Mouse (Mus musculus) heart, embryonic 15.5 days (tissue): ENCODE results near the gene Lsm11. TPM values are rescaled to one million over a fixed set of nuclear protein-coding genes. Genes with fewer than 3 reads are reported as not detected.
"Not testable (repeated sequence)": the region's sequence is repeated elsewhere in the genome, so short reads cannot be mapped to it uniquely, and the experiment has no call there.

Source experiments
- ATAC-seq: fragments of 200-750 bp; cut with Nextera tagmentation; replicated peaks from 2 replicates; pipeline ENCODE4 v1.8.0; 2017; ENCODE audit warnings: low read depth, moderate TSS enrichment; ENCODE audit not compliant: insufficient number of reproducible peaks, insufficient read depth, low FRiP score
- H3K27ac ChIP-seq: fragments of 300-500 bp; sonication (generic); 2 replicates; pipeline ENCODE4 v1.5.1; 2015; ENCODE audit warnings: mild to moderate bottlenecking, inconsistent platforms
- H3K27me3 ChIP-seq: fragments of 300-500 bp; sonication (generic); 2 replicates; pipeline ENCODE4 v1.6.1; 2015; ENCODE audit warnings: inconsistent platforms
- H3K36me3 ChIP-seq: fragments of 300-500 bp; sonication (generic); 2 replicates; pipeline ENCODE4 v1.6.1; 2015; ENCODE audit warnings: mild to moderate bottlenecking, inconsistent platforms
- H3K4me1 ChIP-seq: fragments of 300-500 bp; sonication (generic); replicated peaks from 2 replicates; pipeline ENCODE4 v1.6.1; 2015; ENCODE audit warnings: inconsistent platforms
- H3K4me2 ChIP-seq: fragments of 300-500 bp; sonication (generic); 2 replicates; pipeline ENCODE4 v1.6.1; 2015; ENCODE audit warnings: inconsistent platforms, mild to moderate bottlenecking, moderate library complexity
- H3K4me3 ChIP-seq: fragments of 300-500 bp; sonication (generic); 2 replicates; pipeline ENCODE4 v1.5.1; 2015; ENCODE audit warnings: mild to moderate bottlenecking, inconsistent platforms
- H3K9ac ChIP-seq: fragments of 300-500 bp; sonication (generic); 2 replicates; pipeline ENCODE4 v1.6.1; 2015; ENCODE audit warnings: mild to moderate bottlenecking, inconsistent platforms
- H3K9me3 ChIP-seq: fragments of 300-500 bp; sonication (generic); replicated peaks from 2 replicates; pipeline ENCODE4 v1.6.1; 2016; ENCODE audit warnings: inconsistent platforms
- WGBS: fragments of 180-500 bp; shearing (Covaris S2); methylation state at CpG from one replicate; pipeline ENCODE4 v1.1.7; 2015; ENCODE audit warnings: mixed read lengths; 5-methylcytosine and 5-hydroxymethylcytosine counted together
- polyA plus RNA-seq: library from polyadenylated mRNA; unstranded; fragments of >200 nt; fragmentation: Nextera tagmentation; extraction: Ambion mirVana; gene quantifications from 2 replicates; pipeline ENCODE4 v1.2.1, GENCODE M21; 2015

Lsm11 gene
- polyA plus RNA-seq, 1 experiment from 2014 or later = 5.4 TPM

GRCm38 (mm10) chr11:45881683-45882068 is 63.1 kb downstream of the Lsm11 start:
- ATAC-seq = no peak; the same call in 1 of the 2 replicates
- peak overlapping the region; percentile 36; the same call in 1 of the 2 replicates for H3K9ac ChIP-seq
- 23% methylated on average over 5 of the region's 5 CpGs for WGBS
- no peaks in the 10 kb centered on the region for H3K27me3 ChIP-seq
- H3K4me2 ChIP-seq = no peak overlapping the region
- H3K4me3 ChIP-seq = no peak overlapping the region
- peak overlapping the region; percentile 70 for H3K27ac ChIP-seq
- H3K9me3 ChIP-seq = no peaks in the 10 kb centered on the region
- peaks cover 46% of the 10 kb centered on the region for H3K4me1 ChIP-seq
- H3K36me3 ChIP-seq = peaks cover 8% of the 10 kb centered on the region; the same call in 1 of the 2 replicates

DNA sequence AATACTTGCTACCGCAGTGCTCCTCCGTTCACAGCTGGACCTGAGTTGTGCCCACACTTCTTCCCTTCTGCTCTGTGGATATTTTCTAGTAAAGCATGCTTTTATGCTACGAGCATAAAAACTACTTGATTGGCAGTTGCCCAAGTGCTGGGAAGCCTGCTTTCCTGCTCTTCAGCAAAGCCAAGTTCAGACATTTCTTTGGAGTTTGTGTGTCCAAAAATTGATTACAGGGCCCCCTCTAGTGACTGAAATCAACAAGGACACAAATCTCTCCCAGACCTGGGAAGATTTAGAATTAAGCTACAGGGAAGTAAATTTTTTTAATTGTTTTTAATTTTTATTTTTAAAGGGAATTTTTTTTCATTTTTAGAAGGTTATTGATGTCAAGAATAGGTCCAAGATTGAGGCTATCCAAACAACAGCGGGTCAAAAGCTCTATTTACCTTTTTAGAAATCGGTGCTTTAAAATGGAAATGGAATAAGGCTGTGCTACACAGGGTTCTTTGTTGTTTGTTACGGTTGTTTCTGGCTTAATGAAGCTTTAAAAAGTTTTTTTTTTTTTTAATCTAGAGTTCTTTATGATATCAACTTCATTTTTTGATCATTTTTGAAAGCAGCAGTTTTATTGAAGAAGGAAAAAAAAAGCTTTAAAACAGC is 63.6 kb downstream of the Lsm11 start:
- Histone ChIP-seq H3K27me3 (no peaks in the 10 kb centered on the region), H3K27ac (peak overlapping the region; percentile 70), H3K4me1 (peaks cover 46% of the 10 kb centered on the region), H3K4me3 (no peak overlapping the region), H3K9me3 (no peaks in the 10 kb centered on the region), H3K4me2 (no peak overlapping the region), H3K9ac (no peak overlapping the region), H3K36me3 (peaks cover 6% of the 10 kb centered on the region; the same call in 1 of the 2 replicates)
- WGBS = 49% methylated on average over 6 of the region's 6 CpGs
- ATAC-seq = no peak

DNA sequence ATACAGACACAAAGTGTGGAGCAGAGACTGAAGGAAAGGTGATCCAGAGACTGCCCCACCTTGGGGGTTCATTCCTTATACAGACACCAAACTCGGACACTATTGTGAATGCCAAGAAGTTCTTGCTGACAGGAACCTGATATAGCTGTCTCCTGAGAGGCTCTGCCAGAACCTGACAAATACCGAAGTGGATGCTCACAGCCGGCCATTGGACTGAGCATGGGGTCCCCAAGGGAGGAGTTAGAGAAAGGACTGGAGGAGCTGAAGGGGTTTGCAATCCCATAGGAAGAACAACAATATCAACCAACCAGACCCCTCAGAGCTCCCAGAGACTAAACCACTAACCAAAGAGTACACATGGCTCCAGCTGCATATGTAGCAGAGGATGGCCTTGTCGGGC is 65.4 kb downstream of the Lsm11 start:
- H3K9me3 ChIP-seq, H3K4me2 ChIP-seq, H3K27me3 ChIP-seq, H3K4me3 ChIP-seq, ATAC-seq, H3K9ac ChIP-seq, H3K36me3 ChIP-seq: not testable (repeated sequence)
- Histone ChIP-seq H3K27ac (0 out of 2 replicates have a peak overlapping the region, but pooled peaks have one; percentile 16), H3K4me1 (peaks cover 46% of the 10 kb centered on the region)
- WGBS = 45% methylated on average over 4 of the region's 4 CpGs

Other genes with a start within 250 kb of the Lsm11 start
- 44.4 and 56.0 TPM in 2 replicates for gene Clint1, start 92.9 kb downstream of the Lsm11 start, polyA plus RNA-seq
- 7.4 and 9.2 TPM in 2 replicates for gene Thg1l, start 10.6 kb upstream of the Lsm11 start, polyA plus RNA-seq
- 0.20 and 0.22 TPM in 2 replicates for gene Sox30, start 35.4 kb upstream of the Lsm11 start, polyA plus RNA-seq
- gene Gm12166, start 107.4 kb upstream of the Lsm11 start, polyA plus RNA-seq = 2.9 and 4.4 TPM in 2 replicates
- gene Adam19, start 111.1 kb upstream of the Lsm11 start, polyA plus RNA-seq = 19.6 and 26.5 TPM in 2 replicates
- 5.3 and 6.5 TPM in 2 replicates for gene Nipal4, start 221.6 kb upstream of the Lsm11 start, polyA plus RNA-seq